Mouse (Mus musculus): ENCODE measurements around the gene Rassf7. TPM values are rescaled to one million over a fixed set of nuclear protein-coding genes. Genes with fewer than 3 reads are reported as not detected.

Rassf7 gene
- polyA plus RNA-seq, 1 experiment = 25.0 TPM

DNA sequence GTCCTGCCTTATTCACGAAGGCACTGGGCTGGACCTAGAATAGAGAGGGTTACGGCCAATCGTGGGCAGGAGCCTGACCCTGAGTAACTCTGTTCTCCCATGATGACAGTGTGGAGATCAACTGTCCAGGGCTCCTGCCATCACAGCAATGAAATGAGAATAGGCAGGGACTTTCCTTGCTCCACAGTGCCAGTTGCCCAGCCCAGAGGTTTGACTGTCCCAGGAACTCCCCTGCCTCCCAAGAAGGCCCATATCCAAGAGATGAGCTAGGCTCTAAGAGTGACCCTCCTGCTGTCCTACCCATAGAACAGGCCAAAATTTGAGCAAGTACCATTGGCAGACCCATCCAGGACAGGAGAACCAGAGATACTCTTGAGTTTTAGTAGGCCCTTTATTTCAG lies 26.9 kb upstream of the Rassf7 start:
- no peak for DNase-seq (ENCODE audit: low read depth)
- TF ChIP-seq CTCF (IDR thresholded peaks at IDR 0.05; ENCODE audit: borderline replicate concordance, extremely low read depth, insufficient read depth, insufficient read length) (no peak), POLR2A (IDR thresholded peaks at IDR 0.05; ENCODE audit: borderline replicate concordance, extremely low read depth, insufficient read depth, insufficient read length, poor library complexity, severe bottlenecking) (no peak)

DNA sequence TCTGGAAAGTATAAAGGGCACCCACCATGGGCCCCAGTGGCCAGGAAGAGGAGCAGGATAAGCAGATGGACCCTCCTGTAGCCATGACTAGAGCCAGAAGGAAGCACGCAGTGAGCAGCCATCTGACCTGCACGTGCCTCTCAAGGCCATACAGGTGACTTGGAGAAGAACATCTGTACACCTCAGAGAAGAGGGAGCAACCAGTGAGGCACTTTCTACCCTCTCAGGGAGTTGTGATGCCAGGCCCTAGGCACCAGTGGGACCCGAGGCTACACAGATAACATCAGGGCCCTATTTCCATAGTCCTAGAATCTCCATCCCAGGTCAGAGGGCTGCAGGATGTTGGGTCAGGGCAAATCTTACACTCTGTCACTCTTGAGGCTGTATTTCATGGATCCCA lies 25.4 kb upstream of the Rassf7 start:
- no peak for TF ChIP-seq CTCF (IDR thresholded peaks at IDR 0.05; ENCODE audit: borderline replicate concordance, extremely low read depth, insufficient read depth, insufficient read length)
- no peak for TF ChIP-seq POLR2A (IDR thresholded peaks at IDR 0.05; ENCODE audit: borderline replicate concordance, extremely low read depth, insufficient read depth, insufficient read length, poor library complexity, severe bottlenecking)
- DNase-seq (ENCODE audit: low read depth) = no peak

DNA sequence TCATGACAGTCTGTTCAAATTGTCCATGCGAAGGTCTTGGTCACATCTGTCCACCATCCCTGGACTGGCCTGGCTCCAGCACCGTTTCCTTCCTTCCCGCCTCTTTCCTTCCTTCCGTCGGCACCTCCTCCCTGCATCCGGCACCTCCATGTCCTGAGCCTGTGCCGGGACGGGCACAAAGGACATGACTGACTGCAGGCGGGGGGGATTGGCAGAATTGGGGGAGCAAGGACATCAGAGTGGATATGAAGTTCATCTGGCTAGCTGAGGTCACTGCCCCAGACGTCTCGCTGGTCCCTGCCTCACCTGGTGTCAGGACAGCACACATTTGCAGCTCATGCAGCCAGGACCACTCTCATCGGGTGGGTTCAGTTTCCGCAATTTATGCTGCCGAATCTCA lies 24.6 kb upstream of the Rassf7 start:
- TF ChIP-seq POLR2A (IDR thresholded peaks at IDR 0.05; ENCODE audit: borderline replicate concordance, extremely low read depth, insufficient read depth, insufficient read length, poor library complexity, severe bottlenecking) (no peak), CTCF (IDR thresholded peaks at IDR 0.05; ENCODE audit: borderline replicate concordance, extremely low read depth, insufficient read depth, insufficient read length) (no peak)
- DNase-seq (ENCODE audit: low read depth) = no peak

DNA sequence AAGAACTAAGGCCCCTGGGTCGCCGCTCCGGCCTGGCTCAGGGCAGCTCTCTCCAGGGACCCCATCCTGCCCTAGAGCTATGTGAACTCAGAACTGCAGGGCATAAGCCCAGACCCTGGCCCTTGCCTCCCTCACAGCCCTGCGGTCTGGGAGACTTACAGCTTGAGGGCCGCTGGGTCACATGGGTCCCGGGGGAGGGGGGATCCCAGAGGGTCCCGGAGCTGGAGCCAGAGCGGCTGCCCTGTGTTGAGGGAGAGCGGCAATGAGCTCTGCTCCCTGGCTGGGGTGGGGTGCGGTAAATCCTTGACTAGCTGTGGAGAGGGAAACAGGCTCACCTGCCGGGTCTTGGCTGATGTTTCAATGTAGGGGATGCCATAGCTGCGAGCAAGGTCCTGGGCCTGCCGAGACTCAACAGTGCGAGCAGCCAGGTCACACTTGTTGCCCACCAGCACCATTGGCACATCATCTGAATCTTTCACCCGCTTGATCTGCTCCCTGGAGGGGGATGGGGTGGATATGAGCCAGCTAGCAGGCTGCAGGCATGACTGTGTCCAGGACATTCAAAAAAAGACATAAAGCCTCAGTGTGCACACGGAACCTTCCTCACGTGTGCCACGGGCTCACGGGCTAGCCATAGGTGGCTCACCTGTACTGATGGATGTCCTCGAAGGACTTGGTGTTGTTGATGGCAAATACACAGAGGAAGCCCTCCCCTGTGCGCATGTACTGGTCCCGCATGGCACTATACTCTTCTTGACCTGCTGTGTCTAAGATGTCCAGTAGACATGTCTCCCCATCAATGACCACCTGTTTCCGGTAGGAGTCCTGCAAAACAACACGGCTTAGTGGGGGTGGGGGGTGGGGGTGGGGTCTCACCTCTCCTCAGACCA lies 23.6 kb upstream of the Rassf7 start:
- TF ChIP-seq CTCF (IDR thresholded peaks at IDR 0.05; ENCODE audit: borderline replicate concordance, extremely low read depth, insufficient read depth, insufficient read length) = no peak
- no peak for TF ChIP-seq POLR2A (IDR thresholded peaks at IDR 0.05; ENCODE audit: borderline replicate concordance, extremely low read depth, insufficient read depth, insufficient read length, poor library complexity, severe bottlenecking)
- DNase-seq (ENCODE audit: low read depth) = no peak

DNA sequence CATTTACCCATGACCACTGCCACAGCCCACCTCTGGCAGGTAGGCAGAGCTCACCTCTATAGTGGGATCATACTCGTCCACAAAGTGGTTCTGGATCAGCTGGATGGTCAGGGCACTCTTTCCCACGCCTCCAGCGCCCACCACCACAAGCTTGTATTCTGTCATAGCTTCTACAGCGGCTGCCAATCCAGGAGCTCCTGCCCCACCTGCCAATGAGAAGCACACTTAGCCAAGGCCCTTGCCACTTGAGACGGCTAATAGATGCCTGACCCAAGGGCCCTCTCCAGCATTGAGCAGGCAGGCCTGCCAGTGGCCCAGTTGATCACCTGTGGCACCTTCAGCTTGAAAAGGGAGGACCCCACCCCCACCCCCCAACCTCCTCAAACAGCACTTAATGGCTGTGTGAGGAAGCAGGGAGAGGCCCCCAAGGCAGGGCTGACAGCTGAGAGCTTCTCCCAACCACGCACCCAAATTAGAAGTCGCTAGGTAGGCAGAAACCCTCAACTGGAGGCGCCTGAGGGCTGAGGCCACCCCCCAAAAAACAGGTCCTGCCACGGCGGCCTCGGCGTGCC lies 22.8 kb upstream of the Rassf7 start:
- peak; percentile 11 for DNase-seq (ENCODE audit: low read depth)
- no peak for TF ChIP-seq CTCF (IDR thresholded peaks at IDR 0.05; ENCODE audit: borderline replicate concordance, extremely low read depth, insufficient read depth, insufficient read length)

DNA sequence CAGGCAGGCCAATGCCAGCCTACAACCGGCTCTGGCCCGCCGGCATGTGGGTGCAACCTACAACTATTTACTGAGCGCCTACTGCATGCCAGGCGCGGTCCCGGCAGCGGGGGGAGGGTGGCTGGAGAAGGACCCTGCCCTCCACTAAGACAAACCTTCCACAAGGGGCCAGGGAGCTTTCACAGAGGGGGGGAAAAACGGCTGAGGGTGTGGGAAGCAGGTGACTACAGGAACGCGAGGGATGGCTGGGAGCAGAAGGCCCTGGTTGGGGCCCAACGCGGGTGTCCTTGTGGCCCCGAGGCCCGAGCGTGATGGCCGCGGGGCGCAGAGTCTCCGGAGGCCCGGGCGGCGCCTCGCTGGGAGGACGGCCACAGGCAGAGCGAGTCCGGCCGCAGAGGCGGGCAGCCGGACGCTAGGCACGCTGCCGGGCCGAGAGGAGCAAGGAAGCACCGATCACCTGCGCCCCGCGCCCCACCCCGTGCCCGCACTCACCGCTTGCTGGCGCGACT lies 22.3 kb upstream of the Rassf7 start:
- TF ChIP-seq POLR2A (IDR thresholded peaks at IDR 0.05; ENCODE audit: borderline replicate concordance, extremely low read depth, insufficient read depth, insufficient read length, poor library complexity, severe bottlenecking) = no peak
- TF ChIP-seq CTCF (IDR thresholded peaks at IDR 0.05; ENCODE audit: borderline replicate concordance, extremely low read depth, insufficient read depth, insufficient read length) = no peak
- peak; percentile 46 for DNase-seq (ENCODE audit: low read depth)

DNA sequence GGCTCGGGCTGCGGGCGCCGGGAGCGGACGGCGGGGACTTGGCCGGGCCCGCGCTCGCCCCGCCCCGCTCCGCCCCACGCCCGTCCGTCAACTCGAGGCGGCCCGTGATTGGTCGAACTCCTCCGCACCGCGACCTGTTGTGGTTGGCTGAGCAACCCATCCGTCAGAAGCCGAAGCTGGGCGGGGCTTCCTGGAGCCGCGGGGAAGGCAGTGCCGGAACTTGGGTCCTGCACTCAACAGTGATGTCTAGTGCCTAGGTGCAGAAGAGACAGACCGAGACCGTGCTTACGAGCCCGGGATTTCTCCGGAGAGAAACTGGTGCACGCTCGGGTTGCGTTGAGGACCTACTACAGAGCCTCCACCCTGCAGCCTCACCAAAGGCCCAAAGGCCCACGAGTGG lies 21.7 kb upstream of the Rassf7 start, which contains the start of the genes Hras and Lrrc56:
Gene Hras (minus strand): TSS at position 58 of the 400 bp plus-strand sequence.
Gene Lrrc56 (plus strand): TSS at position 210 of the 400 bp plus-strand sequence.
- TF ChIP-seq POLR2A (IDR thresholded peaks at IDR 0.05; ENCODE audit: borderline replicate concordance, extremely low read depth, insufficient read depth, insufficient read length, poor library complexity, severe bottlenecking) = no peak; the same call in 1 of the 2 replicates
- no peak for TF ChIP-seq CTCF (IDR thresholded peaks at IDR 0.05; ENCODE audit: borderline replicate concordance, extremely low read depth, insufficient read depth, insufficient read length)
- peak; percentile 99 for DNase-seq (ENCODE audit: low read depth)

DNA sequence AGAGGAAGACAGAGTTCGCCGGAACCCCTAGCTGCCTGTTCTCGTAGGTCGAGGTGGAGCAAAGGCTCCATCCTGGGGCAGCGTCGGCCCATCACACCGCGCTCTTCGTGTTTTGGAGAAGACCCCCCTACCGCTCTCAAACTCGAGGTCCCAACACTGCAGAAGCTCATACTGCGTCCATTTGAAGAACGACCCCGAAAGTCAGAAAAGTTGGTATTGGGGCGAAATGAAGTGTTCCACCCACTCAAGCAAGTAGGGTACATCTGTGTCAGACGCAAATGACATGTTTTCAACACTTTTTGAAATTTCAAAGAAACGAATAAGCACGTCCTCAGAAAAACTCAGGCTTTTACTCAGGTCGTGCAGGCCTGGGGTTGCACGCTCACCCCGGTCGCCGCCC lies 21.3 kb upstream of the Rassf7 start:
- DNase-seq (ENCODE audit: low read depth) = no peak
- TF ChIP-seq CTCF (IDR thresholded peaks at IDR 0.05; ENCODE audit: borderline replicate concordance, extremely low read depth, insufficient read depth, insufficient read length) (no peak), POLR2A (IDR thresholded peaks at IDR 0.05; ENCODE audit: borderline replicate concordance, extremely low read depth, insufficient read depth, insufficient read length, poor library complexity, severe bottlenecking) (no peak)

DNA sequence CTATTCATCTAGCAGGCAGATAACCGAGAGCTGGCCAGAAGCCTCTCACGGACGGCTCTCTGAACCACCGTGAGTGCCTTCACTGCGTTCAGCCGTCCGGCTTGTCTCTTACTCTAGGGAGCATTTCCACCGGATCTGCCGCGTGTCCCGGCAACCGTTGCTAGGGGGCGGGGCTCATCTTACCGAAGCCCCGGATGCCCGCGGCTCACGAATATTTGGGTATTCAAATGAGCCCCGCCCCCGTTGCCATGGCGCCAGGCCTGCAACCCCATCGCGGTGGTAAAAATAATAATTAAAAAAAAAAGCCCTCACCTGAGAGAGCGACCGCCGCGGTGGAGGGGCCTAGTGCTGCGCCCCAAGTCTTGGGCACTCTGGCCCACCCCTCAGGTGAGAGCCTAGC lies 20.8 kb upstream of the Rassf7 start:
- TF ChIP-seq POLR2A (IDR thresholded peaks at IDR 0.05; ENCODE audit: borderline replicate concordance, extremely low read depth, insufficient read depth, insufficient read length, poor library complexity, severe bottlenecking) (no peak), CTCF (IDR thresholded peaks at IDR 0.05; ENCODE audit: borderline replicate concordance, extremely low read depth, insufficient read depth, insufficient read length) (no peak)
- peak; percentile 96 for DNase-seq (ENCODE audit: low read depth)

DNA sequence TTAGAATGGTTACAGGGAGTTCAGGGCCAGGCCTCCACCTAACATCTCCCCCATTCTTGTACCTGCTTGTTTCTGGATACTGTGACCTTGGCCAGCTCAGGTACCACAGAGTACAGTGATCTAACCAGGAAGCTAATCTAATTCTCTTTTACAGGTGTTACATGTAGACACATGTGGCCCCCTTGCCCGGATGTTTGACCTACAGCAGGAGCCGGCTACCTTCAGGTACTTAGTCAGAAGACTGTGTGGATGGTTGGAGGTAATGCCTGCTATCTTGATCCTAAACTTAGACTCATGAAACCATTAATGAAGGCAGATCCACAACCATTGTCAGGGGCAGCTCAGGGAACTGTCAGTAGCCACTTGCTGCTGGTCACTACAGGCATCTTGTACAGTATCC lies 19.9 kb upstream of the Rassf7 start:
- TF ChIP-seq POLR2A (IDR thresholded peaks at IDR 0.05; ENCODE audit: borderline replicate concordance, extremely low read depth, insufficient read depth, insufficient read length, poor library complexity, severe bottlenecking) (no peak), CTCF (IDR thresholded peaks at IDR 0.05; ENCODE audit: borderline replicate concordance, extremely low read depth, insufficient read depth, insufficient read length) (no peak)
- DNase-seq (ENCODE audit: low read depth) = no peak

DNA sequence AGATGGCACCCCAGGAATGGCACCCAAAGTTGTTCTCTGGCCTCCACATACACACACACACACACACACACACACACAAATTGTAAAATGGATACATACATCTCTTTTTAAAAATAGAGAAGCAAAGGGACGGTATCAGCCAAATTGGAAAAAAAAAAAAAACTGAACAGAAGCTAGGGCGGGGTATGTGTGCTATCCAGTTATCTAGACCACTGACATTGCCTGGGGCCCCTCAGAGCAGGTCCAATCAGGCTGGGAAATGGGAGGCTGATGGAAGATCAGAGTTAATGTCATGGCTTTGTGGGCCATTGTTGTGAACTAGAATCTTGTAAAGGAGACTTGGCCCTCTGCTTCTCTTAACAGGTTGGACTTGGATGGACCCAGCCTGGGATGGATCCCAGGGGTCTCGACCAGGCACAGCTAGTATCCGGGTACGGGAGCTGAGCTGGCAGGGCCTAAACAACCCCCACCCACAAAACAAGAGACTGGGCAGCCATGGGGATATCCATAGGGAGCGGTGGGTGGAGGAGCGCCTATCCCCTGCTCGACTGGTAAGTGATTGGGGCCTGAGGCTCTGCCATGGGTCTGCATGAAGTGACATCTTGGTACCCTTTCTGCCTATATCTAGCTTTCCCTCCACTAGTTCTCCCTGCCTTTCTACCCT lies 18.9 kb upstream of the Rassf7 start:
- TF ChIP-seq CTCF (IDR thresholded peaks at IDR 0.05; ENCODE audit: borderline replicate concordance, extremely low read depth, insufficient read depth, insufficient read length) (no peak), POLR2A (IDR thresholded peaks at IDR 0.05; ENCODE audit: borderline replicate concordance, extremely low read depth, insufficient read depth, insufficient read length, poor library complexity, severe bottlenecking) (no peak)
- no peak for DNase-seq (ENCODE audit: low read depth)
